Mouse (Mus musculus) heart, postnatal 4 days (tissue): ENCODE measurements around the gene Fam171a1. TPM values are rescaled to one million over a fixed set of nuclear protein-coding genes. Genes with fewer than 3 reads are reported as not detected.
"Not testable (repeated sequence)": the region's sequence is repeated elsewhere in the genome, so short reads cannot be mapped to it uniquely, and the experiment has no call there.

ENCODE experiments used
- DNase-seq: peaks from one replicate; pipeline ENCODE4 v3.0.0; 2021
- total RNA-seq, 2 experiments: library from RNA; stranded (reverse); gene quantifications; 2 replicates each; pipeline ENCODE4 v1.2.3; 2021

Fam171a1 gene
- 10 to 100 TPM; 36.0 to 36.5 TPM for total RNA-seq

- DNase-seq, result no peak
These were observed at the start of gene Fam171a1 for GRCm38 (mm10) chr2:3113866-3114265. Gene Fam171a1 (plus strand): TSS chr2:3114224.

- no peak for DNase-seq
These were observed 44.9 kb upstream of the Fam171a1 start for GRCm38 (mm10) chr2:3069140-3069539.

DNA sequence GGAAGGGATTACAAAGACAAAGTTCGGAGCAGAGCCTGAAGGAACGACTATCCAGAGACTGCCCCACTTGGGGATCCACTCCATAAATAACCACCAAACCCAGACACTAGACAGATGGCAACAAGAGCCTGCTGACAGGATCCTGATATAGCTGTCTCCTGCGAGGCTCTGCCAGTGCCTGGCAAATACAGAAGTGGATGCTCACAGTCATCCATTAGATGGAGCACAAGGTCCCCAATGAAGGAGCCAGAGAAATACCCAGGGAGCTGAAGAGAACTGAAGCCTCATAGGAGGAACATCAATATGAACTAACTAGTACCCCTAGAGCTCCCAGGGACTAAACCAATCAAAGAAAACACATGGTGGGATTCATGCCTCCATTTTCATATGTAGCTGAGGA is 25.7 kb upstream of the Fam171a1 start:
- DNase-seq, result not testable (repeated sequence)

- peak; percentile 19 for DNase-seq
These were observed 24.8 kb upstream of the Fam171a1 start for GRCm38 (mm10) chr2:3089274-3089673.

- DNase-seq, result no peak
These were observed 17.9 kb upstream of the Fam171a1 start for GRCm38 (mm10) chr2:3096101-3096500.

- DNase-seq, result no peak
These were observed 14.1 kb upstream of the Fam171a1 start for GRCm38 (mm10) chr2:3099971-3100370.

DNA sequence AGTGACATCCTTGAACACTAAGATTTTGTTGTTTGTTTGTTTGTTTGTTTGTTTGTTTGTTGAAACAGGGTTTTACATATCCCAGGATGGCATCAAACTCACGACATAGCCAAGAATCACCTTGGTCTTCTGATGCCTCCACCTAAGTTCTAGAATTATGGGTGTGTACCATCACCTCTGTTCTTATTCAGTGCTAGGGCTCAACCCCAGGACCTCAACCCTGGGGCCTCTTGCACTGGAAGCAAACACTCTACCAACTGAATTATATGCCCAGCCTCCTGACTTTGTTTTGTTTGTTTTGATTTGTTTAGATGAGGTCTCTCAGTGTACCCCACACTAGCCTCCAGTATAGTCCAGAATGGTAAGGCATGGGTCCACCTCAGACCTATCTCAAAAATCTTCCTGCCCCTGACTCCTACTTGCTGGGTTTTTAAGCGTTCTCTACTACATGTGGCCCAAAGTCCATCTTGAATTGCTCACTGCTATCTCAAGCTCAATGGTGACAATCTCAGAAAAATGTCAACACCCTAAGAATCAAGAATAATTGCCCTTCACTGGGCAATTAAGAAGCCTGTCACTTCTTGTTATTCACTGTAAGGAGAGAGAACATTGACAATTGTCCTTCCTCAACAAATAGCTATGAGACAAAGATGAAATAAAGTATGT is 12.6 kb upstream of the Fam171a1 start:
- no peak for DNase-seq

DNA sequence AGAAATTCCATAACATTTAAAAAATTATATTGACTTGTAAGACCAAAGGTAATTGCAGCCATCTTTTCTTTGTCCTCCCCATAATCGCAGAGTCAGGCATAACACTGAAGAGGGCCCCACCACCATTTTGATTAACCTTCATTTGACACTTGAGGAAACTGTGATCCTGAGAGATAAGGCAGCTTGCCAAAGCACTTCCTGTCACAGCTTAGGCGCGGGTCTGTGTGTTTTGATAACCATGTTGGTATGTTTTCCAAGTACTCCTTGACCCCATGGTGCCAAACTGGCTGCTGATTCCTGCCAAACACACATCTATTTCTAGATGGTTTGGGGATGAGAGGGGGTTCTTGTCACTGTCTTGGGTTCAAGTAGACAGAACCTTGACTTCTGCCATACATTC is 11.7 kb upstream of the Fam171a1 start:
- no peak for DNase-seq

DNA sequence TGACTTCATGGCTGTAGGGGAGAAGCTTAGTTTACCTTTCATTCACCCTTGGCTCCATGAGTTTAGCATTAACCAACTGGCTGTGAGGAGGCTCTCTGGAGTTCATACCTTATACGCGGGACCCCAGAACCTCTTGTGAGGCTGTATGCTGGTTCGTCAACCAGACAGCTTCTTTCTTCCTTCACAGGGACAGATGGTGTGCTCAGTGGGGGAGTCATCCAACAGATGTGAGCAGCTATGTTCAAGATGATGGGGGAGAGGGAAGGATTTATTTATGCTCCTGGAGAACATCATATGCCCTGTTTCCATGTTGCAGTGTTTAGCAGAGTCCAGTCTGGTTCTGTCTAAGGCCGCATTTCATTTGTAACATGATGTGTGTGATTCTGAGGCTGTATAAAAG is 6.6 kb upstream of the Fam171a1 start:
- DNase-seq, result no peak

DNA sequence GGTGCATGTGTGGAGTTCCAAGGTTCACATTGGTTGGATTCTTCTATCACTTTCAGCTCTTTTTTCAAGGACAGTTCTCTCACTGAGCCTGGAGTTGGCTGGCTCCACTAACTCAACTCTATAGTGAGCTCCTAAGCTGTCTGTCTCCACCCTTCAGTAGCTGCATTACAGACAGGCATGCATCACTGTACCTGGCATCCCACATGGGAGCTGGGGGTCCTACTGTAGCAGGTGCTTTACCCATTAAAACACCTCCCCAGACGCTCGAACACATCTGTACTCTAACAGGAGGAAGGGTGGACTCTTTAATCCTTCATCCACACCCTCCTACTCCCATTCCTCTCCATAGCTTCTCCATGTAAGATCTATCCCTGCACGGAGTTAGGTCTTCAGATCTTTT is 5.6 kb upstream of the Fam171a1 start:
- DNase-seq, result no peak

DNA sequence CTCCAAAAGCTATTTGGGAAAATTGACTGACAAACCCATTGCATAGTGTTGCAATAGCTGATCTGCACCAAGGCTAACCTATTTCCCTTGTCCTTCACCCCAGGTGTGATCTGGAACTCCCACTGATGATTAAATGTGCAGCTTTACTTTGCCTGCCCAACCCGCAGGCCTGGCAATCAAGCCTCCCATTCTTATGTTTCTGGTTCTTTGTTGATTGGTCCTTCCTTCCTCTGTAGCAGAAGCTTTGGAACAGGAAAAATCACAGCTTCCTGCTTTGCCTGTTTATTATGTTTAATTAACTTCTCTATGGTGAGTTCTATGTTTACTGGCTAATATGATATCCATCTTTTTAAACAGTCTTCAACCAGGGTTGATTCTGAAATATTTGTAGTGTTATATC is 5.2 kb upstream of the Fam171a1 start:
- DNase-seq, result no peak

GRCm38 (mm10) chr2:3117855-3118202 is 3.8 kb downstream of the Fam171a1 start:
- DNase-seq, result no peak

GRCm38 (mm10) chr2:3118203-3118941 is 4.3 kb downstream of the Fam171a1 start:
- DNase-seq, result peak; percentile 93

- DNase-seq, result no peak
These were observed 4.9 kb downstream of the Fam171a1 start for GRCm38 (mm10) chr2:3118969-3119368.

DNA sequence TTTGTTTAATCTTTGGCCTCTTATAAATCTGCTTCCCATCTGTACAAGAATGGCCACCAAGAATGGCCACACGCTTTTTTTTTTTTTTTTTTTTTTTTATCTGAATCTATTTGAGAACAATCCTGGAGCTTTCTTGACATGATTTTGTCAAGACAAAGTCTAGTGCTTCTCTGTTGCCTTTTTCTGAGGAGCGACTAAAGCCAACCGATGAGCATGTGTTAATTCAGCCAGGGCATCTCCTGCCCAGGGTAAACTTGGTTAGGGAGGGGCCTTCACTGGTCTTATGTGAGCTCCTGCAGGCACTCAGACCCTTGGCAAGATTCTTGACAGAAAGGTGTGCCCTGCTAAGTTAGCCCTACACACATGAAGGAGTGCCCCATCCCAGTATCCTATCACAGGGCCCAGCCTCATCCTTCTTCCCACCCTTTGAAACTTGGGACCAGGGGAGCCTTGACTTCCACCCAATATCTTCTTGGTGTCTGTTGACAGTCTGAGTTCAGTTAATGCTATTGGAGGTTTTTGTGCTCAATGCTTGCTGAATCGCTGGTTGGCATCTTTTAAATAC is 5.4 kb downstream of the Fam171a1 start:
- no peak for DNase-seq

- no peak for DNase-seq
These were observed 8.5 kb downstream of the Fam171a1 start for GRCm38 (mm10) chr2:3122571-3122970.

DNA sequence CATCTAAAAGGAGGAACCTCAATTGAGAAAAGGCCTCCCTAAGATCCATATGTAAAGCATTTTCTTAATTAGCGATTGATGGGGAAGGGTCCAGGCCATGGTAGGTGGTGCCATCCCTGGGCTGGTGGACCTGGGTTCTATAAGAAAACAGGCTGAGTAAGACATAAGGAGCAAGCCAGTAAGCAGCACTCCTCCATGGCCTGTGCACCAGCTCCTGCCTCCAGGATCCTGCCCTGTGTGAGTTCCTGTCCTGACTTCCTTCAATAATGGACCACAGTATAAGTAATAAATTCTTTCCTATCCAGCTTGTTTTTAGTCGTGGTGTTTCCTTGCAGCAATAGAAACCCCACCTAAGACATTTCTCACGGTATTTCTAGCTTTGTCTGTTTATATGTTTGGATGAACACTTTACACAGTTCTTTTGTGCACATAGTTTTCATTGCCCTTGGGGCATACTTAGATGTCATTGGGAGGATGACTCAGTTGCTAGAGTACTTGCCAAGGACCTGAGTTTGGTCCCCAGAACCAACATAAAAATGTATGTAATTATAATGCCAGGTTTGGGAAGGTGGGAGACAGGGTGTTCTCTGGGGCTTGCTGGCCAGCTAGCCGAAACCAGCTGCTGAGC is 13.3 kb downstream of the Fam171a1 start:
- no peak for DNase-seq

- no peak for DNase-seq
These were observed 14.4 kb downstream of the Fam171a1 start for GRCm38 (mm10) chr2:3128344-3128871.

GRCm38 (mm10) chr2:3128910-3129309 is 14.9 kb downstream of the Fam171a1 start:
- DNase-seq, result no peak

GRCm38 (mm10) chr2:3132473-3132872 is 18.4 kb downstream of the Fam171a1 start:
- no peak for DNase-seq

- no peak for DNase-seq
These were observed 20.7 kb downstream of the Fam171a1 start for GRCm38 (mm10) chr2:3134580-3135296.

- DNase-seq, result no peak
These were observed 21.3 kb downstream of the Fam171a1 start for GRCm38 (mm10) chr2:3135297-3135684.

- DNase-seq, result no peak
These were observed 24.3 kb downstream of the Fam171a1 start for GRCm38 (mm10) chr2:3138308-3138707.
